Mouse (Mus musculus) lung, postnatal 25 days (tissue): ENCODE data around the gene Irf7.

Experiments
- DNase-seq: peaks from one replicate; pipeline ENCODE4 v3.0.0; 2022; ENCODE audit warnings: low spot score

Irf7 gene

GRCm38 (mm10) chr7:141219558-141220099, 46.7 kb downstream of the Irf7 start:
- no peak for DNase-seq

- DNase-seq, result no peak
Measured at GRCm38 (mm10) chr7:141218557-141219133, 47.6 kb downstream of the Irf7 start.

GRCm38 (mm10) chr7:141218141-141218540, 48.1 kb downstream of the Irf7 start:
- no peak for DNase-seq

- no peak for DNase-seq
Measured at GRCm38 (mm10) chr7:141217343-141218013, 48.8 kb downstream of the Irf7 start.

- DNase-seq, result no peak
Measured at GRCm38 (mm10) chr7:141216894-141217293, 49.4 kb downstream of the Irf7 start.

GRCm38 (mm10) chr7:141215880-141216733, 50.2 kb downstream of the Irf7 start:
- peak; percentile 92 for DNase-seq

- DNase-seq, result peak; percentile 97
Measured at GRCm38 (mm10) chr7:141215101-141215879, 51.0 kb downstream of the Irf7 start, which contains the start of gene Rassf7. Gene Rassf7 (plus strand): TSS chr7:141215860.

- DNase-seq, result no peak
Measured at GRCm38 (mm10) chr7:141214310-141214709, 52.0 kb downstream of the Irf7 start.

GRCm38 (mm10) chr7:141213605-141214235, 52.6 kb downstream of the Irf7 start, which contains the start of gene Lmntd2:
Gene Lmntd2 (minus strand): TSS chr7:141214080.
- no peak for DNase-seq

GRCm38 (mm10) chr7:141213133-141213532, 53.1 kb downstream of the Irf7 start:
- DNase-seq, result no peak
